Mouse (Mus musculus) C2C12 (cell line): ENCODE results near the gene Ppp1r2.

Experiments used
- CEBPB ChIP-seq: IDR thresholded peaks from one replicate; pipeline ENCODE4 v1.6.1; 2011; ENCODE audit warnings: low read depth, mild to moderate bottlenecking, control low read depth, moderate library complexity
- CTCF ChIP-seq: IDR thresholded peaks from one replicate; pipeline ENCODE4 v1.5.1; 2011; ENCODE audit not compliant: control insufficient read depth, insufficient read depth, insufficient read length
- FOSL1 ChIP-seq: IDR thresholded peaks from one replicate; pipeline ENCODE4 v1.8.0; 2011; ENCODE audit warnings: mild to moderate bottlenecking, low read length; ENCODE audit not compliant: poor library complexity, insufficient read depth, severe bottlenecking
- MAX ChIP-seq: IDR thresholded peaks from one replicate; pipeline ENCODE4 v1.6.1; 2011; ENCODE audit warnings: mild to moderate bottlenecking, control low read depth
- MYOD1 ChIP-seq: IDR thresholded peaks from one replicate; pipeline ENCODE4 v1.6.1; 2011; ENCODE audit warnings: low read depth; ENCODE audit not compliant: control insufficient read depth, insufficient read length
- MYOG ChIP-seq: IDR thresholded peaks from one replicate; pipeline ENCODE4 v1.6.1; 2011; ENCODE audit not compliant: control insufficient read depth, insufficient read length; ENCODE audit errors: extremely low read depth
- USF1 ChIP-seq: IDR thresholded peaks from one replicate; pipeline ENCODE4 v1.6.1; 2011; ENCODE audit warnings: low read depth, mild to moderate bottlenecking, control low read depth, moderate library complexity

- TF ChIP-seq CTCF (no peak), CEBPB (no peak), MYOD1 (no peak), USF1 (no peak), MYOG (no peak), MAX (no peak), FOSL1 (no peak)
Measured at GRCm38 (mm10) chr16:31299960-31300353, 24.9 kb upstream of the Ppp1r2 start.
